Mouse (Mus musculus) adrenal gland, postnatal 36 days (tissue): ENCODE data around the gene Akap10. TPM values are rescaled to one million over a fixed set of nuclear protein-coding genes. Genes with fewer than 3 reads are reported as not detected.
"Not testable (repeated sequence)": the region's sequence is repeated elsewhere in the genome, so short reads cannot be mapped to it uniquely, and the experiment has no call there.

Source experiments
- DNase-seq, 2 experiments: peaks; one replicate each; pipeline ENCODE4 v3.0.0; 2021; ENCODE audit warnings: mixed read lengths in 1 of 2
- long read RNA-seq, 2 experiments: library from polyadenylated mRNA; stranded (forward); transcript quantifications; one replicate each; pipeline ENCODE4 v2.0.0; 2021; ENCODE audit warnings: borderline sequencing depth in 2 of 2
- total RNA-seq, 2 experiments: library from RNA; stranded (reverse); gene quantifications; 2 replicates each; pipeline ENCODE4 v1.2.3; 2021

The Akap10 gene
- total RNA-seq = 10 to 100 TPM; 23.1 to 33.7 TPM
- long read RNA-seq, experiment 1, transcript Akap10-202 (15 exons, 3,874 nt) = major isoform, 15 of 20 reads
- long read RNA-seq, experiment 1, partial matches to known transcripts = 3 of 20 reads
- long read RNA-seq, experiment 1, other reads (novel, unspliced or antisense) = 2 of 20 reads
- long read RNA-seq, experiment 2, partial matches to known transcripts = 2 of 3 reads
- long read RNA-seq, experiment 2, other reads (novel, unspliced or antisense) = 0 of 3 reads

DNA sequence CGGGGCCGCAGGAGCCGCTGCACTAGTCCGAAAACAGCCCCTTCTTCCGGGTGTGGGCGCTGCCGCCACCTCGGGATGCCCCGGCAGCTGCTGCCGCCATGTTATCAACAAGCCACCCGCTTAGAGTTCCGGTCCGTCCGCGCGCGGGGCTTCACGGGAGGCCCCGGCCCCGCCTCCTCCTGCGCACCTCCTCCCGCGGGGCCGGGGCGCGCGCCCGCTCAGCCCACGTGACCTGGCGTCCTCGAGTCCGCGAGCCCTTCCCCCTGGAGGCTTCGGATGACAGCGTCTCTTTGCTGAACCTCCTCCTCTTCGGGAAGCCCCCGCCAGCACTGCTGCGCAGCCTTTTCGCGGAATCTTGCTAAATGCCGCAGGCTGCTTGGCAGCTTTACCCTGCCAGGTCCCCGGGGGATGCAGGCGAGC, at the start of gene Akap10:
TSS of gene Akap10 (minus strand) at position 155 of the 420 bp plus-strand sequence.
- DNase-seq = peak; percentile 94 to 98

- no peak for DNase-seq
Measured at GRCm38 (mm10) chr11:61975783-61976182, 45.7 kb upstream of the Akap10 start.

DNA sequence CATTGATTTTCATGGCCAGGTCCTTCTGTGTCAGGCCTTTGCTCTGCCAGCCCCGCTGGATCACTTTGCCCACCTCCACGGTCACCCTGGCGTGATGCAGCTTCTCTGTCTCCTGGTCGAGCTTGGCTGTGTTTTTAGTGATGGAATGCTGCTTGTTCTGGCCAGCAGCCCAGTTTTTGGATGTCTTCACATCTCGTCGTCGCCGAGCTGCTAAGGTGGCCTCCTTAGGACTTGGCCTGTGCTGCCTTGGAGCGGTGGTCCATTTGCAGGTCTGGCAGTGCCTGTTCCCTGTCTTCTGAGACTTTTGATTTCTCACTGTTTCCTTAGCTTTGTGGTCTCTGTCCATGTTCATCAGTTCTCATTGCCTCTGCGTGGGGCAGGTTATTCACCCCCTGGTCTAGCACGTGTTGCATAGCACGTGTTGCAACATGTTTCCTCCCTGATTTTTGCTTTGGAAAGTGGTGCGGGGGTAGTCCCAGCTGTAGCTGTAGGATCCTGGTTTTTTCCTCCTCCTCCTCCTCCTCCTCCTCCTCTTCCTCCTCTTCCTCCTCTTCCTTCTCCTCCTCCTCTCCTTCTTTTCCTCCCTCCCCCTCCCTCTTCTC, 44.2 kb upstream of the Akap10 start:
- DNase-seq = no peak

DNA sequence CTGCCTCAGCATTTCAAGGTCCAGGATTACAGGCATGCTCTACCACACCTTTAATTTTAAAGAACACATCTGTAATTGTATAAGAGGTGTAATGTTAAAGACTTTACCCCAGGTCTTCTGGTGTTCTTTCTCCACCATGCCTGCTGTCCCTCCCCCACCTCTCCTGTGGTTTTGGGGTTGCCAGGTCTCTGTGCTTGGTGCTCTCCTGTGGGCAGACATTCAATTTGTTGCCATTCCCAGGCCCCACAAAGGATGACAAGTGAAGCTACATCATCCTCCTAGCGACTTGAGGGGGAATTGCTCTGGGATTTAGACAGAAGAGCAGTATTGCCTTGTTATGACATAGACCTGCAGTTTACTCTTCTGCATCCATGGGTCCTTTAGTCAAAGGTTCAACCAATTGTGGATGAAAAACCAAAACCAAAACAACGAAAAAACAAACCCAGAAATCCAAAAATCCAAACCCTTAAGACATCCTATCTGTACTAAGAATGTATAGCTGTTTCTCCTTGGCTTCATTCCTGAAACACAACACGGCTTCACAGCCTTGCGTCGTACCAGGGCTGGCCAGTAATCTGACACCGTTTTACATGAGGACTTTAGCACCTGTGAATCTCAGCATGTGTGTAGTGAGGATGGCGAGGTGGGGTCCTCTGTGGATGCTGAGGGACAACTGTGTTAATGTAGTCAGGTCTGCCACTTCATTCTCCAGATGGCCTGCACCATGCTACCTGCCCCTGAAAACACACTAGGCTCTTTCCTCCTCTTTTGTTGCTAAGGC, 41.6 kb upstream of the Akap10 start:
- no peak for DNase-seq

- DNase-seq = no peak
Measured at GRCm38 (mm10) chr11:61970901-61971300, 40.8 kb upstream of the Akap10 start.

DNA sequence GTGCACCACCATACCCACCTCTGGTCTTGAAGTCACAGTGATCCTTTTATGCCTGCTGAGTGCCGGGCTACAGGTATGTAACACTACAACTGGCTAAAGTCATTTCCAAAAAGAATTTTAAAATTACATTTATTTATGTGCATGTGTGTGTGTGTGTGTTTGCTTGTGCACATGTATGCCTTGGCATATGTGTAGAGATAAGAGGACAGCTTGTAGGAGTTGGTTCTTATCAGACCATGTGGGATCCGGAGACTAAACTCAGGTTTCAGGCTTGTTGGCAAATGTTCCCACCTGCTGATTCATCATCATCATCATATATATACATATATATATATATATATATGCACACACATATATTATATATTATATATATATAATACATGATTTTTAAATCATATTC, 38.8 kb upstream of the Akap10 start:
- DNase-seq = no peak

DNA sequence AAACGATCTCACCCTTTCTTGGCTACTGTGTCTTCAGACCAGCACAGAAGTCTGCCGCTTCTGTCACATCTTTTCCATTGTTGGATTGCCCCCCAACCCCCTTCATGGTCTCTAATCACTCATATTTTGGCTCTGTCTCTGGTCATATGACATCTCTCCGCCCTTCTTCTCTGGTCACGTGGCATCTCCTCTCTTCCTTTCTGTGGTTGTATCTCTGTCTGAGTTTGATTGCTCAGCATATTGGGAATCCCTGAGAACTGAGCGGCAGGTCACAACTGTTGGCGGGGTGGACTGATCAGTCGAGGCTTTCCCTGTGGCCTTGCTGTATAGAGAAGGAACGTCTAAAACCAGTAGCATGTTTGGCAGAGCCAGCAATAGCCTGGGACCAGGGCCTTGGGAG, 37.0 kb upstream of the Akap10 start:
- no peak for DNase-seq

DNA sequence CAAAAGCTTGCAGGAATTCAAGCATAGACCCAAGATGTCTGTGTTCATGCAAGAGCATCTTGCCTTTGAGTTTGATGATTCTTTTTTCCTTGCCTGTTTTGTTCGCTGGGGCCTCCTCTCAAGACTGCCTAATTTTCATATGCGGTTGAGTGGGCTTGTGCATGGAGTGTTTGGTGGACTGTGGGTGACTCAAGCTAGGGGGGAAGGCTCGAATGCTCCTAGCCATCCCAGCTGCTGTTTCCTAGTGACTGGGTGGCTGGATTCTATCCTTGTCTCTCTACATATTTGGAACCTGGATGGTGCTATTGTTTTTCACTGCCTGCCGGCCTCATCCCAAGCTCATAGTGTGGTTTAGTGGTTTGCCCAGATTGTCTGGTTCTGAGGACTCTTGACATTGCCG, 34.6 kb upstream of the Akap10 start:
- DNase-seq = no peak

DNA sequence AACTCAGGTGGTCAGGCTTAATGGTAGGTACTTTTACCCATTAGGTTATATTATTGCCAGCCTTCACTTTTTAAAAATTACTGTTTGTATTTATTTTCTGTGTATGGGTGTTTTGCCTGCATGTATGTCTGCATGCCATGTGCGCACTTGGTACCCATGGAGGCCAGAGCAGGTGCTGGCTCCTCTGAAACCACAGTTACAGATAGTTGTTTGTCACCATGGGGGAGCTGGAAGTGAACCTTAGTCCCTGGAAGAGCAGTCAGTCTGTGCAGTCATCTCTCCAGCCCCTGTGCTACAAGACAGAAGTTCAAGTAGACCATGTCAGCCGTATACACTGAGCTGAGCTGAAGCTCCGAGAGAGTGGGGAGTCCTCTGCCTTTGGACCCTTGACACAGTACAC, 33.1 kb upstream of the Akap10 start:
- no peak for DNase-seq

- no peak for DNase-seq
Measured at GRCm38 (mm10) chr11:61962684-61963083, 32.6 kb upstream of the Akap10 start.

- no peak for DNase-seq
Measured at GRCm38 (mm10) chr11:61960096-61960495, 30.0 kb upstream of the Akap10 start.

DNA sequence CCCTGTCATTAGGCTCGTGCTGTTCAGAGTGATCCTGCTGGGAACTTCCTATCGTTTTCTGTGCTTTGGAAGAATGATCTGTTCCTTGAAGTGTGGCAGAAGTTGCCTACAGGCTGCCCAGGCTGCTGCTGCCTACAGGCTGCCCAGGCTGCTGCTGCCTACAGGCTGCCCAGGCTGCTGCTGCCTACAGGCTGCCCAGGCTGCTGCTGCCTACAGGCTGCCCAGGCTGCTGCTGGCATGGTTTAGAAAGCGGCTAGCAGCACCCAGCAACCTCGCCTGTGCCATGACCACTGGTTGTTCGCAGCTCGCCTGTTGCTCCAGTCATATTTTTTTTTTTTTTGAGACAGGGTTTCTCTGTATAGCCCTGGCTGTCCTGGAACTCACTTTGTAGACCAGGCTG, 28.7 kb upstream of the Akap10 start:
- not testable (repeated sequence) for DNase-seq

DNA sequence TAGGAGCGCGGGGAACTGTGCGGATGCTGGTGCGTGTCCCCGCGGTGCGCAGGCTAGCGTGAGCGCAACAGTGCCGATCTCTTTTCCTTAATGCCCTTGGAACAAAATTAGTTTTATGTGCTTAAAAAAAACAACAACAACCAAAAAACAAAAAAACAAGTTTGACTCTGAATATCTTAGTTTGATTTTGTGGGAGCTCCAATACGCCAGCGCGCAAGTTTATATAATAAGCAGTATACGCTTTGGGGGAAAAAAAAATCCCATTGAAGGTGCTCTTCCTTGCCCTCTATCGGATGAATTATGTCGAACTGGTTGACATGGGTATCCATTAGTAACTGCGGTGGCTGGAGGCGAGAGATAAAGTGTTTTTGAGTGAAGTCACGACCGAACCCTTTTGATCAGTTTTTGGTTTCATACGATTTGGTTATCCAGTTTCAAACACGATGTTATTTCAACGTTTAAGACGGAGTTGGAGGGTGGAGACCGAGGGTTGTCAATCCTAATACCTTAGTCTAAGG, 27.3 kb upstream of the Akap10 start:
- no peak for DNase-seq

GRCm38 (mm10) chr11:61956572-61957295, 26.7 kb upstream of the Akap10 start, which contains the start of gene Specc1:
TSS of gene Specc1 (plus strand) at chr11:61956763.
- peak; percentile 89 to 94 for DNase-seq

DNA sequence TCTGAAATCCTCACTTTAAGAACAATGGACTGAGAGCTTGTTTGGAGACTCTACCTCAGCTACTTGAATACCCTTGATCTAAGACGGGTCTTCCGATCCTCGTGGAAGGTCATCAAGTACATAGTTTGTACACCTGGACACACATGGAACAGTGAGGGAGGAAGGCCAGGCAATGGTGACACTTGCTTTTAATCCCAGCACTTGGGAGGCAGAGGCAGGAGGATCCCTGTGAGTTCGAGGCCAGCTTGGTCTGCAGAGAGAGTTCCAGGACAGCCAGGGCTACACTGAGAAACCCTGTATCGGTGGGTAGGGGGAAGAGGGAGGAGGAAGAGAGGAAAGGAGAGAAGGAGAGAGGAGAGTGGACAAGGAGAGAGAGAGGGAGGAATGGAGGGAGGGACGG, 25.9 kb upstream of the Akap10 start:
- DNase-seq = no peak

DNA sequence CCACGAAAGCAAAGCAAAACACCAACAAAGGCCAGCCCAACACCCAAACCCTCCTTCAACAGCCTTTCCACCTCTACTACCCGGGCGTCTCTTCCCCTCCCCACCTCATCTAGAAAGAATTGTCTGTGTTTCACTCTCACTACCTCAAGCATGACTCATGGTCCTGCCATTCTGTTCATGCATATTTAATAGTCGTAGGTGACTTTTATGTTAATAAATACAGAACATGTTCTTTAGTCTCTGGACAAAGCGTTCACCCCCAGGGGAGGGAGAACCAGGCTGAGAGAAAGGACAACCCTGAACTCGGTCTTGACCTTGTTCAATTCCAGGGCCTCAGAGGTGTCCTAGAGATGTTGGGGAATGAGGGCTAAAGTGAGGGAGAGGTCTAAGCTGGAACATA, 25.1 kb upstream of the Akap10 start:
- DNase-seq = no peak

- peak; percentile 88 to 91 for DNase-seq
Measured at GRCm38 (mm10) chr11:61950632-61951031, 20.6 kb upstream of the Akap10 start.

DNA sequence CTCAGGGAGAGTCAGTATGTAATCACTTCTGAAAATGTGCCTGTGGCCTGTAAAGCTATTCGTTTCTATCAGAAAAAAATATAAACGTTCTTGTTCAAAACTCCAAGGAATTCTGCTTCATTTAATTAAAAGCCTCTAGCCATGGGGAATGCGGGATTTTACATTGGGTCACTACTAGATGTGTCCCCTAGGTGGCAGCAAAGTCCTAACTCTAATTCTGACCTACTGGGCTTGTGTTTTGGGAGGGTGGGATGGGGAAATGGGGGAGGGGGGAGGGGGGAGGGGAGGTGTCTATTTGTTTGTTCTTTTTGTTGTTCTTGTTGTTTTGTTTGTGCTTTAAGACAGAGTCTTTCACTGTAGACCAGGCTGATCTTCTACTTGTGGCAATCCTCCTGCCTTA, 19.3 kb upstream of the Akap10 start:
- peak in 1 of 2 experiments; percentile 52 for DNase-seq

DNA sequence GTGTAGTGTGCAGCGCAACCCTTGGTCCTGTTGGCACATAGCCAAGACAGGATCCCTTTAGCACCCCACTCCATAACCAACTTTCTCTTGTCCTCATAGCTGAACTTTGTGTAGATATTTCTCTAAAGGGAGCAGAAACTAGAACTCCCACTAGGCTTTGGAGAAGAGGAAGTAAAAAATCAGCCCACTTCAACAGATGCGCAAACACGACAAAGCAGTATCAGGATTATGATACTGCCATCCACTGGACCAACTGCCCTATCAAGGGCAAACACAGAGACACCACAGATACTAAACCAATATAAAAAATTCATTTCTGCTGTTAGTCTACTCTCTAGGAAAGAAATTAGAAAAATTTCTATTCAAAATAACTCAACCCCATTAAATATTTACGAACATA, 16.6 kb upstream of the Akap10 start:
- DNase-seq = no peak

DNA sequence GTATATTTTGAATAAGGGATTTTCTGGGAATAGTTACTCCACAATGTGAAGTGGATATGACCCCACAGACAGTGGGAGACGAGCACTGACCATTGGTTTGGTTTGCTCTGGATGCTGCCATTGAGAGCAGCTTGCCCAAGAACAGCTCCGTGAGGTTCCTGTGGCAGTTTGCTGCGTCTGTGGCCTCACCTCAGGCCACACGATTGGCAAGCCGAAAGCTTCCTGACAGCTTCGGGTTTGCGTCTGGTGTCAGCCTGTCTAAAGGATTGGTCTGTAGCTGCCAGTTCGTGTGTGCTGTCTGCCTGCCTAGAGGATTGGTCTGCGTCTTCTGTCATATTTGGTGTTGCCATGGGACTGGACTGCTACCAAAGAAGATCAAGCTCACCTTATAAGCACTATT, 14.4 kb upstream of the Akap10 start:
- no peak for DNase-seq

GRCm38 (mm10) chr11:61942903-61943302, 12.9 kb upstream of the Akap10 start:
- DNase-seq = no peak

GRCm38 (mm10) chr11:61937761-61938160, 7.7 kb upstream of the Akap10 start:
- DNase-seq = no peak
